18 mouse cellular contexts compared by ENCODE assay signal in genomic region chr15:100251153-100251780, GRCm38 (mm10). TPM values are rescaled to one million over a fixed set of nuclear protein-coding genes. Genes with fewer than 3 reads are reported as not detected.
DNase-seq lines count a peak whose midpoint lies in the region; ATAC-seq and TF ChIP-seq lines count a peak whose summit lies in the region.
"Had no signal": no experiment of that assay in that cellular context is flagged by ENCODE, and none has a peak within 500 bp of the region (broad histone marks: within the 10 kb centered on the region; RNA-seq: fewer than 3 reads in every experiment).

No protein-coding gene starts in this region.

- no peak for ATAC-seq in kidney, embryonic 15.5 days (replicated peaks; ENCODE audit: low FRiP score)
- ATAC-seq: liver, postnatal 0 days had no signal

- H3K27ac ChIP-seq in kidney, embryonic 15.5 days = no peak overlapping the region
- H3K27ac ChIP-seq in bone marrow macrophage, adult 2 months (ENCODE audit: insufficient read depth, low read depth, low read length) = peak overlapping the region; percentile 77
- H3K27ac ChIP-seq: heart, embryonic 13.5 days; hindbrain, embryonic 12.5 days; limb, embryonic 13.5 days; neural tube, embryonic 13.5 days had no signal

- TF ChIP-seq POLR2A in bone marrow macrophage, adult 2 months (IDR thresholded peaks at IDR 0.05; ENCODE audit: borderline replicate concordance, low read depth, low read length) = no peak

- H3K9me3 ChIP-seq in kidney, embryonic 15.5 days (replicated peaks) = no peaks in the 10 kb centered on the region
- H3K9me3 ChIP-seq: heart, embryonic 13.5 days; hindbrain, embryonic 12.5 days; limb, embryonic 13.5 days; neural tube, embryonic 13.5 days had no signal

- no peak for TF ChIP-seq CTCF in bone marrow macrophage, adult 2 months (IDR thresholded peaks at IDR 0.05; ENCODE audit: low read depth, low read length)

- peak; percentile 74 for DNase-seq in adrenal gland, adult 2 months
- no peak for DNase-seq in adrenal gland, adult 18-20 months (ENCODE audit: low spot score in 2 of 2)
- DNase-seq in kidney, postnatal 14 days = peak; percentile 42
- DNase-seq in 3T3-L1 (ENCODE audit: low read depth, low spot score) = peak; percentile 95
- no peak for DNase-seq in layer of hippocampus, adult 9-11 months
- DNase-seq in cerebellum, adult 9-10 months = no peak
- DNase-seq: cerebellum, adult 8-10 months; gastrocnemius, postnatal 14 days; kidney, adult 18-20 months; liver, postnatal 0 days; midbrain, embryonic 14.5 days had no signal

- WGBS in kidney, embryonic 15.5 days = 79% methylated on average over 6 of the region's 6 CpGs

- no peak overlapping the region for H3K9ac ChIP-seq in kidney, embryonic 15.5 days
- H3K9ac ChIP-seq: heart, embryonic 13.5 days; hindbrain, embryonic 12.5 days; limb, embryonic 13.5 days; liver, postnatal 0 days; neural tube, embryonic 13.5 days had no signal

- peaks cover 99% of the 10 kb centered on the region for H3K36me3 ChIP-seq in kidney, embryonic 15.5 days

- H3K27me3 ChIP-seq in kidney, embryonic 15.5 days = no peaks in the 10 kb centered on the region
- H3K27me3 ChIP-seq: heart, embryonic 13.5 days; hindbrain, embryonic 12.5 days; limb, embryonic 13.5 days; neural tube, embryonic 13.5 days had no signal

- H3K4me1 ChIP-seq in kidney, embryonic 15.5 days = no peaks in the 10 kb centered on the region
- H3K4me1 ChIP-seq in bone marrow macrophage, adult 2 months (ENCODE audit: control insufficient read depth, insufficient read depth, low read length) = peaks cover 39% of the 10 kb centered on the region
- H3K4me1 ChIP-seq: heart, embryonic 13.5 days; hindbrain, embryonic 12.5 days; limb, embryonic 13.5 days; neural tube, embryonic 13.5 days had no signal

- no peak overlapping the region for H3K4me3 ChIP-seq in kidney, embryonic 15.5 days (replicated peaks)
- no peak overlapping the region for H3K4me3 ChIP-seq in bone marrow macrophage, adult 2 months (ENCODE audit: insufficient read depth, low read length)
- H3K4me3 ChIP-seq: heart, embryonic 13.5 days; hindbrain, embryonic 12.5 days; limb, embryonic 13.5 days; neural tube, embryonic 13.5 days had no signal

- no peak overlapping the region for H3K4me2 ChIP-seq in kidney, embryonic 15.5 days
- H3K4me2 ChIP-seq: heart, embryonic 13.5 days; hindbrain, embryonic 12.5 days; limb, embryonic 13.5 days; neural tube, embryonic 13.5 days had no signal

RNA-seq across cellular contexts. Expression of gene Atf1, which starts 23.6 kb away (rescaled TPM):
- total RNA-seq in adrenal gland, adult 2 months (2021) = 10 to 100 TPM; 51.9 to 88.4 TPM
- polyA plus RNA-seq in adrenal gland, adult 2 months (2012; rRNA removed) = 43.6 and 61.8 TPM in 2 replicates
- 10 to 100 TPM; 59.2 to 62.5 TPM for total RNA-seq in adrenal gland, adult 18-20 months (2021)
- polyA plus RNA-seq in kidney, embryonic 15.5 days (2015; fragmentation: Nextera tagmentation; extraction: Ambion mirVana) = 49.7 and 51.1 TPM in 2 replicates
- polyA plus RNA-seq in bone marrow macrophage, adult 2 months (2012; ENCODE audit: insufficient read depth, insufficient read length, missing spikeins) = 51.1 and 54.6 TPM in 2 replicates

RNA-seq across cellular contexts. Expression of gene Tmprss12, which starts 29.4 kb away (rescaled TPM):
- not detected for total RNA-seq in adrenal gland, adult 2 months (2021)
- polyA plus RNA-seq in adrenal gland, adult 2 months (2012; rRNA removed) = not detected in 2 replicates
- total RNA-seq in adrenal gland, adult 18-20 months (2021) = not detected
- not detected in 2 replicates for polyA plus RNA-seq in kidney, embryonic 15.5 days (2015; fragmentation: Nextera tagmentation; extraction: Ambion mirVana)
- polyA plus RNA-seq in bone marrow macrophage, adult 2 months (2012; ENCODE audit: insufficient read depth, insufficient read length, missing spikeins) = not detected in 2 replicates
- total RNA-seq: gastrocnemius, postnatal 14 days had no signal
- polyA plus RNA-seq: brain, embryonic 14.5 days; heart, embryonic 13.5 days; hindbrain, embryonic 12.5 days; limb, embryonic 13.5 days; liver, postnatal 0 days; midbrain, embryonic 14.5 days; neural tube, embryonic 13.5 days had no signal

RNA-seq across cellular contexts. Expression of gene Mettl7a1, which starts 52.7 kb away (rescaled TPM):
- 100 to 1,000 TPM; 117 to 142 TPM for total RNA-seq in adrenal gland, adult 2 months (2021)
- polyA plus RNA-seq in adrenal gland, adult 2 months (2012; rRNA removed) = 69.8 and 78.4 TPM in 2 replicates
- 100 to 1,000 TPM; 124 to 127 TPM for total RNA-seq in adrenal gland, adult 18-20 months (2021)
- polyA plus RNA-seq in kidney, embryonic 15.5 days (2015; fragmentation: Nextera tagmentation; extraction: Ambion mirVana) = 13.2 and 18.4 TPM in 2 replicates
- polyA plus RNA-seq in bone marrow macrophage, adult 2 months (2012; ENCODE audit: insufficient read depth, insufficient read length, missing spikeins) = 43.3 and 46.4 TPM in 2 replicates

Comparison
In these comparisons a context has a peak if more than half of its experiments do, and no peak if none do; other contexts are left out.
1. DNase-seq: peak in adrenal gland, adult 2 months (single experiment), kidney, postnatal 14 days (single experiment) and 3T3-L1 (single experiment); none in adrenal gland, adult 18-20 months (0 of 2), layer of hippocampus, adult 9-11 months (single experiment) and cerebellum, adult 9-10 months (single experiment).